Mouse (Mus musculus): ENCODE data around the gene Pgbd5. TPM values are rescaled to one million over a fixed set of nuclear protein-coding genes. Genes with fewer than 3 reads are reported as not detected.

The Pgbd5 gene
- polyA plus RNA-seq, 1 experiment from 2014 or later, result 1.1 TPM

DNA sequence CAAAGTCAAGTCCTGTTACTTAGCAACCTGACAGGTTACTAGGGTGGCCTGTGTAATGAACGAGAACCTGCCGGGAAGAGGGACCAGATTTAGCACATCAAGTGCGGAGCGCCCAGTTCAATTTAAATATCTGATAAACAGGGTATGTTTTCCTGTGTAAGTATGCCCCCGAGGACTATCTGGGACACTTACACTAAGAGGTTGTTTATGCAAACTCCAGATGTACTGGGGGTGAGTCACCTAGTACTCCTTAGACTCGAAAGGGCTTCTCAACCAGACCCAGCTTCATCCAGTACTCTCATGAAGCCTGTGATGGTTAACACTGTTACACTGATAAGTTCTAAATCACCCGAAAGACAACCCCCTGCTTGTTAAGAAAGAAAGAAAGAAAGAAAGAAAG, 22.8 kb downstream of the Pgbd5 start:
- Histone ChIP-seq H3K4me2 (replicated peaks; ENCODE audit: low read depth, low read length) (no peak overlapping the region), H3K27me3 (ENCODE audit: control insufficient read depth, insufficient read depth, low read length) (no peaks in the 10 kb centered on the region), H3K9ac (ENCODE audit: low read depth, low read length) (no peak overlapping the region), H3K36me3 (ENCODE audit: control insufficient read depth, insufficient read depth, low read length) (no peaks in the 10 kb centered on the region), H3K27ac (ENCODE audit: low read depth, low read length) (no peak overlapping the region), H3K9me3 (ENCODE audit: control insufficient read depth, low read length) (no peaks in the 10 kb centered on the region), H3K4me1 (ENCODE audit: control insufficient read depth, insufficient read depth, low read length) (peaks cover 5% of the 10 kb centered on the region; the same call in 1 of the 2 replicates), H3K4me3 (ENCODE audit: low read length) (no peak overlapping the region)
- ATAC-seq (ENCODE audit: low FRiP score, low TSS enrichment), result no peak
- WGBS, result 42% methylated on average over 7 of the region's 7 CpGs

DNA sequence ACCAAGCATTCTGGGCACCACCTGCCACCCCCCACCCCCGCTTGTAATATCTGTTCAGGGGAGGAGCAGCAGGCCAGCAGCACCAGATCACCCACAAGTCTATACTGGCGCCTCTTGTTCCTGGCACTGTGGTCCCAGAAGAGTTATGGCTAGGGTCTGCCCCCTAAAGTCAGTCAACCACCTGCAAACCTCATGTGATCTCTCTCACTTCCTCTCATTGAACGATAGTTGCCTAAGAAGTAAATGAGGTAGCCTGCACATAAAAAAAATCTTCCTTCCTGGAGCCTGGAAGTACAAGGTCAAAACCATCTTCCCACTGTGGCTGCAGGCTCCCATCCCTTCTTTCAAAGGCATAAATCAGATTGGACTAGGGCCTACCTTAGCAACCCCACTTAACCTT, 23.7 kb downstream of the Pgbd5 start:
- Histone ChIP-seq H3K4me1 (ENCODE audit: control insufficient read depth, insufficient read depth, low read length) (peaks cover 5% of the 10 kb centered on the region; the same call in 1 of the 2 replicates), H3K9ac (ENCODE audit: low read depth, low read length) (no peak overlapping the region), H3K4me3 (ENCODE audit: low read length) (no peak overlapping the region), H3K9me3 (ENCODE audit: control insufficient read depth, low read length) (no peaks in the 10 kb centered on the region), H3K27me3 (ENCODE audit: control insufficient read depth, insufficient read depth, low read length) (no peaks in the 10 kb centered on the region), H3K27ac (ENCODE audit: low read depth, low read length) (no peak overlapping the region), H3K4me2 (replicated peaks; ENCODE audit: low read depth, low read length) (no peak overlapping the region), H3K36me3 (ENCODE audit: control insufficient read depth, insufficient read depth, low read length) (no peaks in the 10 kb centered on the region)
- no peak for ATAC-seq (ENCODE audit: low FRiP score, low TSS enrichment)
- 41% methylated on average over 3 of the region's 3 CpGs for WGBS

DNA sequence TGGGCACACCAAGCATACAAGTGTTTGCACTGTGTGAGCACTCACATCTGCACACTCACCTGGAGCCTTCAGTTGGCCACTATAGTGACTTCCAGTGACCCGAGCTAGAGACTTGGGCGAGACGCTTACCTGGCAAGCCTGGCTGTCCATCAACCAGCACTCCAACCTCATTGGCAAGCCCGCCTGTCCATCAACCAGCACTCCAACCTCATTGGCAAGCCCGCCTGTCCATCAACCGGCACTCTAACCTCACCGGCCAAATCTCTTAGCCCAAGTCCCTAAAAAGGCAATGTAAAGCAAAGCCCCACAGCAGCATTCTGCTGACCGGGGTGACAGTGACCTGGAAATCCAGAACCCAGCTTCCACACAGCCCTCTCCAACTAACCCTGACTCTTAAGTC, 24.5 kb downstream of the Pgbd5 start:
- H3K27me3 ChIP-seq (ENCODE audit: control insufficient read depth, insufficient read depth, low read length), result no peaks in the 10 kb centered on the region
- no peaks in the 10 kb centered on the region for H3K9me3 ChIP-seq (ENCODE audit: control insufficient read depth, low read length)
- H3K9ac ChIP-seq (ENCODE audit: low read depth, low read length), result no peak overlapping the region
- no peak overlapping the region for H3K4me2 ChIP-seq (replicated peaks; ENCODE audit: low read depth, low read length)
- H3K36me3 ChIP-seq (ENCODE audit: control insufficient read depth, insufficient read depth, low read length), result no peaks in the 10 kb centered on the region
- H3K27ac ChIP-seq (ENCODE audit: low read depth, low read length), result no peak overlapping the region
- ATAC-seq (ENCODE audit: low FRiP score, low TSS enrichment), result no peak
- WGBS, result 93% methylated on average over 8 of the region's 8 CpGs
- H3K4me1 ChIP-seq (ENCODE audit: control insufficient read depth, insufficient read depth, low read length), result peaks cover 5% of the 10 kb centered on the region; the same call in 1 of the 2 replicates
- H3K4me3 ChIP-seq (ENCODE audit: low read length), result no peak overlapping the region

DNA sequence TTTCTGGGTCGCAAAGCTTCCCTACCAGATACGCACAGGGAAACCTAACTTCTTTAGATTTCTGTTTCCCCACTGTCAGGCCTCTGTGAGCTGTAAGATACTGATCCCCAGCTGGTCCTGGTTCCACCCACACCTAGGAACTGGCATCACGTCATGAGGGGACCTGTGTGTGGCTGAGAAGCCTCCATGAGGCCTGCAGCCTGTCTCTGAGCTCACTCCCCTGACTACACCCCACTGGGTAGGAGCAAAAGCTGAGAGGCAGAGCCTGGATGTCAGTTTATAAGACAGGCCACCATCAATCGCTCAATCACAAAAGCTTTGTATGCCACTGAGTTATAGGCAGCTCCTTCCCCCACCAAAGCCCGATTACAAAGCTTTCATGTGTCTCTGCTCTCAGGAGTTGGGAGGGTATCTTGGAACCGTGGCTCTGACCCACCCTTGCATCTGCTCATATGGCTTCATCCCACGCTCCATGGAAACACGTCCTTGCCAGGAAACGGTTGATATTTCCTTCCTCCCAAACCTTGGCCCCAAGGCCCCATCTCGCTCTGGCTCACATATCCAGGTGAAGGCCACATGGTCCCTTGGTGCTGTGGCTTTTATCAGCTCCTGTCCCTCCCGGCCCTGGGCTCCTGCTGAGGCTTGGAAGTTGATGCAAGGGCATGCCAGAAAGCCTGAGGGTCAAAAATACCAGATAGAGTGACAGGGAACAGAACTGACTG, 26.1 kb downstream of the Pgbd5 start:
- 71% methylated on average over 11 of the region's 11 CpGs for WGBS
- no peak for ATAC-seq (ENCODE audit: low FRiP score, low TSS enrichment)

DNA sequence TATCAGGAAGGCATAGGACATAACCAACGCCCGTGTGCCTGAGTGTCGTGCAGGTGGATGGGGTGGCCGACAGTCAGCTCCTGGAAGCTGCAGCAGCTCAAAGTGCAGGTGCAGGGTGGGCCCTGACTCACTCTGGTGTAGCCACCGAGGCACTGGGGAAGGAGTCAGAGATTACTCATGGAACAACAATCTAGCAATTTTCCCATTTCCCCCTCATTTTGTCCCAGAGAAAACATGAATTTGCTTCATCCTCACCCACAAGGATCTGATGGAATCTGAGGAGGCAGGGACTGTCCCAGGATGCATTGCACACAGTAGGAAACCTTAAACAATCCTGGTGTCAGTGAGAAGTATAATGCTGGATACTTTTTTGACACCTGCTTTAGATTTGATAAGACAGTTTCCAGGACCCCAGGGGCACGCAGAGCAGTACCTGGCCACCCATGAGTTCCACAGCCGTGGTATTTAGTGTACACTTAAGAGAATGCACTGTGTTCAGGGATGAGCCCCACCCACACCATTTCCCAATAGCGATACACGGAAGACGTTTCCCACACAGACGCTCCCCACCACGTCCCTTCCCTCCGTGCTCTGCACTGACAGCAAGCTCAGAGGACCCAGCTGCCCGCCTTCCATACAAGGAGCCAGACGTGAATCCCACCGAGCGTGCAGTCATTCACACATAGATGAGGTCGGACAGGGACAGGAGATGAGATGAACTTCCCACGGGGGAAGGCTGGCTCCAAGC, 26.8 kb downstream of the Pgbd5 start:
- WGBS, result 76% methylated on average over 19 of the region's 19 CpGs
- ATAC-seq (ENCODE audit: low FRiP score, low TSS enrichment), result no peak
- Histone ChIP-seq H3K4me2 (replicated peaks; ENCODE audit: low read depth, low read length) (no peak overlapping the region), H3K36me3 (ENCODE audit: control insufficient read depth, insufficient read depth, low read length) (no peaks in the 10 kb centered on the region), H3K9me3 (ENCODE audit: control insufficient read depth, low read length) (no peaks in the 10 kb centered on the region), H3K27ac (ENCODE audit: low read depth, low read length) (no peak overlapping the region), H3K4me1 (ENCODE audit: control insufficient read depth, insufficient read depth, low read length) (peaks cover 5% of the 10 kb centered on the region; the same call in 1 of the 2 replicates), H3K9ac (ENCODE audit: low read depth, low read length) (no peak overlapping the region), H3K27me3 (ENCODE audit: control insufficient read depth, insufficient read depth, low read length) (no peaks in the 10 kb centered on the region), H3K4me3 (ENCODE audit: low read length) (no peak overlapping the region)

More for the DNA sequence above, 26.1 kb downstream of the Pgbd5 start:
- Histone ChIP-seq H3K9ac (ENCODE audit: low read depth, low read length) (no peak overlapping the region), H3K36me3 (ENCODE audit: control insufficient read depth, insufficient read depth, low read length) (no peaks in the 10 kb centered on the region), H3K4me3 (ENCODE audit: low read length) (no peak overlapping the region), H3K9me3 (ENCODE audit: control insufficient read depth, low read length) (no peaks in the 10 kb centered on the region), H3K4me2 (replicated peaks; ENCODE audit: low read depth, low read length) (no peak overlapping the region), H3K27ac (ENCODE audit: low read depth, low read length) (no peak overlapping the region), H3K4me1 (ENCODE audit: control insufficient read depth, insufficient read depth, low read length) (peaks cover 5% of the 10 kb centered on the region; the same call in 1 of the 2 replicates), H3K27me3 (ENCODE audit: control insufficient read depth, insufficient read depth, low read length) (no peaks in the 10 kb centered on the region)

DNA sequence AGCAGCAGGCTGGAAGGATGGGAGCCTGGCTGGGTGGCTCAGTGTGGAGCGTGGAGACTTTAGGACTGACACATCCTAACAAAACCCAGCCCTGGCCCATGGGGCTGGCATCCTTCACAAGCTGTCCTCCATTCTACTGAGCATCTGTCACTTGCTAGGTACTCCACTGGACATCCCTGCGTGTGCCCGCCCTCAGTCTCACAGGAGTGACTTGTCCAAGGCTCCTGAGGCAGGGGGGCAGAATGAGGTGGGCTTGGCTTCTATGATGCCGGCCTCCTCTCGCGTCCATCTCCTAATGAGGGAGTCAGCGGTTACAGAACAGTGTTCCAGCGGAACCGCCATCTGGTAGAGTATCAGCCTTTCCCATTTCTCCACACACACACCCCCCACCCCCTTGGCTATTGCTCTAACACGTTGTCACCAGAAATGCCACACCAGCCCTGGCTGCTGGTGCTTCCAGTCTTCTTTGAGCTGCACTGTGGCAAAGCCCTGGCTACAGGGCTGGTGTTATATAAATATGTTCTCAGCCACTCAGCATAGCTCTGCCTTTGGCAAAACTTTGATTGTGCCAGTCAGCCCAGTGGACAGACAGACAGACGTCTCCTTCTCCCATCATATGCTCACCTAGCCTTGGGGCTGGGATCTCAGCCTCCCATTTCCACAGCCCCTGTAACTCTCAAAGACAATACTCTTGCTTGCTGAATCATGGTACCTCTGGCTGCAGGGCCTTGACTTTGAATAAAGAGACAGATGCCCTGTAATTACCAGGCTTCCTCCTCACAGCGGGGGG, 34.8 kb downstream of the Pgbd5 start:
- Histone ChIP-seq H3K4me2 (replicated peaks; ENCODE audit: low read depth, low read length) (no peak overlapping the region), H3K9ac (ENCODE audit: low read depth, low read length) (no peak overlapping the region), H3K36me3 (ENCODE audit: control insufficient read depth, insufficient read depth, low read length) (no peaks in the 10 kb centered on the region), H3K4me1 (ENCODE audit: control insufficient read depth, insufficient read depth, low read length) (no peaks in the 10 kb centered on the region), H3K4me3 (ENCODE audit: low read length) (no peak overlapping the region), H3K27me3 (ENCODE audit: control insufficient read depth, insufficient read depth, low read length) (no peaks in the 10 kb centered on the region), H3K9me3 (ENCODE audit: control insufficient read depth, low read length) (no peaks in the 10 kb centered on the region), H3K27ac (ENCODE audit: low read depth, low read length) (no peak overlapping the region)
- no peak for ATAC-seq (ENCODE audit: low FRiP score, low TSS enrichment)
- 50% methylated on average over 11 of the region's 12 CpGs for WGBS

DNA sequence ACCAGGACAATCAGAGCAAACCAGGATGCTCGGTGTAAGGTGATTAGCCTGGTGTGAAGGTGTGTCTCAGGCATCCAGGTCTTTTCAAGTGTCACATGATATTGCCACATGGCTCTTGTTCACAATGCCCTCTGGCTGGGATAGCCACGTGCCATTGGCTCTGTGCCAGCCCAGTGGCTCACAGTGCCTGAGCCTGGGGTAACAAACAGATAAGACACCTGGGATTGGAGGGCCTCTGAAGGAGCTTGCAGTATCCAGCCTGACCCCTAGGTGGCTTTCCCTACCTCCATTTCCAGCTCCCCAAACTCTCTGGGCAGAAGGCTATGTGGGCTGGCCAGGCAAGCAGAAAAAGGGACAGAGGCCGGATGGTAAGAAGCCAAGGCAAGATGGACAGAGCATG, 35.6 kb downstream of the Pgbd5 start:
- no peaks in the 10 kb centered on the region for H3K27me3 ChIP-seq (ENCODE audit: control insufficient read depth, insufficient read depth, low read length)
- no peak overlapping the region for H3K27ac ChIP-seq (ENCODE audit: low read depth, low read length)
- no peaks in the 10 kb centered on the region for H3K9me3 ChIP-seq (ENCODE audit: control insufficient read depth, low read length)
- WGBS, result 56% methylated on average over 3 of the region's 3 CpGs
- H3K4me3 ChIP-seq (ENCODE audit: low read length), result no peak overlapping the region
- no peaks in the 10 kb centered on the region for H3K4me1 ChIP-seq (ENCODE audit: control insufficient read depth, insufficient read depth, low read length)
- H3K9ac ChIP-seq (ENCODE audit: low read depth, low read length), result no peak overlapping the region
- H3K36me3 ChIP-seq (ENCODE audit: control insufficient read depth, insufficient read depth, low read length), result no peaks in the 10 kb centered on the region
- ATAC-seq (ENCODE audit: low FRiP score, low TSS enrichment), result no peak
- no peak overlapping the region for H3K4me2 ChIP-seq (replicated peaks; ENCODE audit: low read depth, low read length)

DNA sequence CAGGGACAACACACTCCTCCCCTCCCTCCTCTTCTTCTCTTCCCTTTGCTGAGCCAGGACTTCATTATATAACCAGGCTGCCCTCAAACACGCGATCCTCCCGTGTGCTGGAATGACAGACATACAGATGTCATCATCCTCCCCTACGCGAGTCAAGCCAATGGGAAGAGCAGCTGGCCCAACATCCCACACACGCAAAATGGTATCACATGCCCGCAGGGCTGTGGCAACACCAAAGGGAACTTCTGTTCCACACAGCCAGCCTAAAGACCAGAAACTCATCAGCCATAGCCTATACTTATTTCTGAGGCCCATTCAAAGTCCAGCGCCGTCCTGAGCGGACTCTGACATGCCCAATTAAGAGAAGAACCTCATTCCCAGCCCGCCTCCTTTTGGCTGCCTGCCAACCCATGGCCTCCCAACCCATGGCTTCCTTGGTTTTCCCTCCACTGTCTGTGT, 40.0 kb downstream of the Pgbd5 start:
- no peak overlapping the region for H3K4me3 ChIP-seq (ENCODE audit: low read length)
- H3K27ac ChIP-seq (ENCODE audit: low read depth, low read length), result no peak overlapping the region
- 81% methylated on average over 11 of the region's 11 CpGs for WGBS
- no peak overlapping the region for H3K9ac ChIP-seq (ENCODE audit: low read depth, low read length)
- H3K36me3 ChIP-seq (ENCODE audit: control insufficient read depth, insufficient read depth, low read length), result no peaks in the 10 kb centered on the region
- ATAC-seq (ENCODE audit: low FRiP score, low TSS enrichment), result no peak
- no peaks in the 10 kb centered on the region for H3K9me3 ChIP-seq (ENCODE audit: control insufficient read depth, low read length)
- no peaks in the 10 kb centered on the region for H3K4me1 ChIP-seq (ENCODE audit: control insufficient read depth, insufficient read depth, low read length)
- no peaks in the 10 kb centered on the region for H3K27me3 ChIP-seq (ENCODE audit: control insufficient read depth, insufficient read depth, low read length)
- no peak overlapping the region for H3K4me2 ChIP-seq (replicated peaks; ENCODE audit: low read depth, low read length)

Measured in kidney, embryonic 14.5 days (tissue).